Mouse (Mus musculus): ENCODE data around the gene Bad. TPM values are rescaled to one million over a fixed set of nuclear protein-coding genes. Genes with fewer than 3 reads are reported as not detected.

The Bad gene
- polyA plus RNA-seq, 1 experiment from 2014 or later: 79.3 TPM

DNA sequence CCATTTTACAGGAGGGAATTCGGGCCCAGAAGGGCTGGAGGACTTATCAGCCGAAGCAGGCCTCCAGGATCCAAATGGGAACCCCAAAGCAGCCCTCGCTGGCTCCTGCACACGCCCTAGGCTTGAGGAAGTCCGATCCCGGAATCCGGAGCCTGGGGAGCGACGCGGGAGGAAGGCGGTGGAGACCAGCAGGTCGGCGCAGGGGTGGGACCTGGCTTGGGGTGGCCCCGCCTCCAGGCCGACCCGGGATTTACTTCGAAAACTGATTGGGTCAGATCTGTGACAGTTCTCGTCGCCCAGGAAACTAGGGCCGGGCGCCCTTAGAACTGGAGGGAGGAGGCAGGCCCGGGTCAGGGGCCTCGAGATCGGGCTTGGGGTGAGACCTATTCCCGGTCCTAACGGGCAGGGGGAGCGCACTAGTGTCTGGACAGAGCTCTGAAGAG lies 609 bp downstream of the Bad start, which contains the start of gene Gpr137:
Gene Gpr137, minus strand, starts transcription at position 232 of the 443 bp plus-strand sequence.
- H3K27me3 ChIP-seq: peaks cover 4% of the 10 kb centered on the region; the same call in 1 of the 2 replicates
- WGBS: under 1% methylated on average over 27 of the region's 27 CpGs
- peaks cover 10% of the 10 kb centered on the region for H3K36me3 ChIP-seq (ENCODE audit: poor library complexity, severe bottlenecking)

DNA sequence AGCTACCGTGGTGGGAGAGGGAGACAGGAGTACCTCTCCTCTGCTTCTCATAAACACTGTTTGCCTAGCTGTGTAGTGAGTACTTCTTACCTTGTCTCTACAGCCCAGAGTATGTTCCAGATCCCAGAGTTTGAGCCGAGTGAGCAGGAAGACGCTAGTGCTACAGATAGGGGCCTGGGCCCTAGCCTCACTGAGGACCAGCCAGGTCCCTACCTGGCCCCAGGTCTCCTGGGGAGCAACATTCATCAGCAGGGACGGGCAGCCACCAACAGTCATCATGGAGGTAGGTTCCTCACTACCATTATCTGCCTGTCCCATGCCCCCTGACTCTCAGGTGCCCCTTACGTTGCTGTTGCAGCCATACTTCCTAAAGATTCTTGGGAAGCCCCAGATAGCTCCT lies 1.1 kb downstream of the Bad start:
- ATAC-seq: no peak
- Histone ChIP-seq H3K4me3 (peak overlapping the region; percentile 86), H3K9me3 (replicated peaks) (no peaks in the 10 kb centered on the region), H3K4me1 (peaks cover 41% of the 10 kb centered on the region), H3K4me2 (peak overlapping the region; percentile 99), H3K27ac (peak overlapping the region; percentile 90), H3K9ac (peak overlapping the region; percentile 95), H3K27me3 (peaks cover 4% of the 10 kb centered on the region; the same call in 1 of the 2 replicates), H3K36me3 (ENCODE audit: poor library complexity, severe bottlenecking) (peaks cover 10% of the 10 kb centered on the region)
- 25% methylated on average over 5 of the region's 5 CpGs for WGBS

More for the DNA sequence above, 609 bp downstream of the Bad start, which contains the start of gene Gpr137:
- Histone ChIP-seq H3K9me3 (replicated peaks) (no peaks in the 10 kb centered on the region), H3K9ac (peak within 1 kb of the TSS; percentile 95), H3K27ac (peak within 1 kb of the TSS; percentile 90), H3K4me1 (peaks cover 43% of the 10 kb centered on the region), H3K4me3 (peak within 1 kb of the TSS; percentile 86), H3K4me2 (peak within 1 kb of the TSS; percentile 99)
- ATAC-seq: peak; percentile 84

DNA sequence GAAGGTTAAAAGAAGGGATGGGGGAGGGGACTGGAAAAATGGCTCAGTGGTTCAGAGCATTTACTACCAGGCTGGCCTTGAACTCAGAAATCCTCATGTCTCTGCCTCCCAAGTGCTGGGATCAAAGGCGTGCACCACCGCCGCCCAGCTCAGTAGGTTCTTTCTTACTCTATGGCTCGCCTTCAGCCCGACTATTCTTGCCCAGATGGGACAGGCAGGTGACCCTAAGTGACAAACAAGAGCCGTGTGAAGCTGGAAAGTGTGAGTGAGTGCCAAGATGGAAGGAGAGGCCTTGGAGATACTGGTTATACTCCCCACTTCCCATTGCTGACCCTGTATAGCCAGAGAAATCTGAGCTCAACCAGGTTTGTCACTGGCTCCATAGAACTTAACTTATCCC lies 2.0 kb downstream of the Bad start:
- ATAC-seq: no peak
- WGBS: 90% methylated on average over 6 of the region's 6 CpGs
- Histone ChIP-seq H3K4me1 (peaks cover 32% of the 10 kb centered on the region), H3K9me3 (replicated peaks) (no peaks in the 10 kb centered on the region), H3K27me3 (no peaks in the 10 kb centered on the region), H3K27ac (no peak overlapping the region), H3K9ac (no peak overlapping the region), H3K4me2 (no peak overlapping the region), H3K36me3 (ENCODE audit: poor library complexity, severe bottlenecking) (peaks cover 10% of the 10 kb centered on the region), H3K4me3 (no peak overlapping the region)

DNA sequence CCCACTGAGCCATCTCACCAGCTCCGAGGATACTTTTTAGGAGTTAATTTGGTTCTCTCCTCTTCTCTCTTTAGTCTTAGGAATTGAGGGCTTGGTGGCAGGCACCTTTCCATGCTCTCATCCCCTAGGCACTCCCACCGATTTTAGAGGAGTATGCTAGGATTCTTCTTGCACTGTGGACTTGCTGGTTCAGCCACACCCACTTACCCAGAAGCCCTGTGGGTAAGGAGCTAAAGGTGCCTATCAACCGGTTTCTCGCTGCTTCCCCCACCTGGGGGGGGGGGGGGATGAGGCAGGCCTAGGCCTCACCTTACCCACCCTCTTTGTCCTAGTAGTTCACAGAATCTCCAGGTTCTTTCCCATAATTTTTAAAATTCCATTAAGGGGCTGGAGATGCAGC lies 6.1 kb downstream of the Bad start:
- ATAC-seq: no peak
- 54% methylated on average over 4 of the region's 4 CpGs for WGBS
- H3K9me3 ChIP-seq (replicated peaks): no peaks in the 10 kb centered on the region

DNA sequence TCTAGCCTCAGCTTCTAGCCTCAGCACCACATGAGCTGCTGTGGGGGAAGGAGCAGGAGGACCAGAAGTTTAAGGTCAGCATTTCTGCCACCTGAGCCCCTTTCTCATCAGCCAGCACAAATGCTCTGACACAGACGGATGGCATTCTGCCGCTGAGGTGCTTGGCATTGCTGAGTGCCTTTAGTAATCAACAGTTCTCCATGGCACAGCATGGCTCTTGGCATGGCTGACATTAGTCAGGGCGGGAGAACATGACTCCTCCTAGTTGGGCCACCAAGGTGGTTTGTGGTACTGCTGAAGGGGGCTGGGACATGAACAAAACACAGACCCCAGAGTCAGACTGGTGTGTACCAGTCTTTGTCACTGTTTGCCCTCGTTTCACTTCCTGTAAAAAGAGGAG lies 6.5 kb downstream of the Bad start:
- no peak overlapping the region for H3K27ac ChIP-seq
- H3K4me2 ChIP-seq: no peak overlapping the region
- 79% methylated on average over 4 of the region's 4 CpGs for WGBS
- peaks cover 27% of the 10 kb centered on the region for H3K4me1 ChIP-seq
- ATAC-seq: no peak
- no peaks in the 10 kb centered on the region for H3K27me3 ChIP-seq
- no peak overlapping the region for H3K4me3 ChIP-seq
- H3K9me3 ChIP-seq (replicated peaks): no peaks in the 10 kb centered on the region
- H3K36me3 ChIP-seq (ENCODE audit: poor library complexity, severe bottlenecking): peaks cover 15% of the 10 kb centered on the region
- 0 out of 2 replicates have a peak overlapping the region, but pooled peaks have one; percentile 12 for H3K9ac ChIP-seq

More for the DNA sequence above, 6.1 kb downstream of the Bad start:
- Histone ChIP-seq H3K9ac (0 out of 2 replicates have a peak overlapping the region, but pooled peaks have one; percentile 12), H3K27me3 (no peaks in the 10 kb centered on the region), H3K4me1 (peaks cover 27% of the 10 kb centered on the region), H3K36me3 (ENCODE audit: poor library complexity, severe bottlenecking) (peaks cover 15% of the 10 kb centered on the region), H3K4me2 (no peak overlapping the region), H3K4me3 (no peak overlapping the region), H3K27ac (no peak overlapping the region)

DNA sequence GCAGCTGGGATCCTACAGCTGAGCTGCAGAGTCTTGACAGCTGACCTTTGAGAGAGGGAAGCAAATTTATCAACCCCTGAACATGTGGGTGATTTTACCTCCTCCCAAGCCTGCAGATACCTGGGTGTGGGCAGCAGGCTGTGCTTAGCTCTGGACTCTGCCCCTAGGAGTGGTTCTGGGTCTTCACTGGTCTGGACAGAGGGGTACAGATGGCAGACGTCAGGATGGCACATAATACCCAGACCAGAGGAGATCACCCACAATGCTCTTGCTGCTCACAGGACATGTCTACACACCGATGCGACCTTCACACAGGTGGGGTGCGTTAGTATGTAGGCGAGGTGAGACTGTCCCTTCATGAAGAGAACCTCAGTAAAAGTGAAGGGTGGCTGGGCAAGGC lies 7.9 kb downstream of the Bad start:
- Histone ChIP-seq H3K9ac (no peak overlapping the region), H3K36me3 (ENCODE audit: poor library complexity, severe bottlenecking) (peaks cover 15% of the 10 kb centered on the region), H3K27me3 (no peaks in the 10 kb centered on the region), H3K27ac (no peak overlapping the region), H3K4me1 (peaks cover 27% of the 10 kb centered on the region), H3K4me3 (no peak overlapping the region), H3K4me2 (peak overlapping the region; percentile 98; the same call in 1 of the 2 replicates), H3K9me3 (replicated peaks) (no peaks in the 10 kb centered on the region)
- WGBS: 90% methylated on average over 5 of the region's 5 CpGs
- ATAC-seq: no peak

DNA sequence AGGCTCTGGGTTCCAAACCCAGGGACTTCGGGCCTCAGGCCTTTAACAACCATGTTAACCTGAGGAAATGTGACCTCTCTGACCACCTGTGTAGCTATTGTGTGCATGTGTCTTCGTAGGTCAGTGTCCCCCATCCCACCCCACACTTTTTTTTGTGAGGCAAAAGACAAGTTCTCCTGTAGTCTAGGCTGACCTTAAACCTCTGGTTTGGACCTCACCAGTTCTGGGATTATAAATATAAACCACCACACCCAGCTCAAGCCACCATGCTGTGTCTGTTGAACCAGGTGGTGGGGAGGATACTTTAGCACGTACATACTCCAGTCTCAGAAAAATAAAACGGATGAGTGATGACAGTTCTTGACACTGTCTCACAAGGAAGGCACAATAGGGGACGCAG lies 8.3 kb downstream of the Bad start:
- Histone ChIP-seq H3K36me3 (ENCODE audit: poor library complexity, severe bottlenecking) (peaks cover 16% of the 10 kb centered on the region), H3K4me3 (peak overlapping the region; percentile 60), H3K9ac (peak overlapping the region; percentile 84), H3K4me2 (peak overlapping the region; percentile 98), H3K27me3 (no peaks in the 10 kb centered on the region), H3K9me3 (replicated peaks) (no peaks in the 10 kb centered on the region), H3K4me1 (peaks cover 27% of the 10 kb centered on the region), H3K27ac (peak overlapping the region; percentile 97; the same call in 1 of the 2 replicates)
- 54% methylated on average over 5 of the region's 5 CpGs for WGBS
- ATAC-seq: no peak

DNA sequence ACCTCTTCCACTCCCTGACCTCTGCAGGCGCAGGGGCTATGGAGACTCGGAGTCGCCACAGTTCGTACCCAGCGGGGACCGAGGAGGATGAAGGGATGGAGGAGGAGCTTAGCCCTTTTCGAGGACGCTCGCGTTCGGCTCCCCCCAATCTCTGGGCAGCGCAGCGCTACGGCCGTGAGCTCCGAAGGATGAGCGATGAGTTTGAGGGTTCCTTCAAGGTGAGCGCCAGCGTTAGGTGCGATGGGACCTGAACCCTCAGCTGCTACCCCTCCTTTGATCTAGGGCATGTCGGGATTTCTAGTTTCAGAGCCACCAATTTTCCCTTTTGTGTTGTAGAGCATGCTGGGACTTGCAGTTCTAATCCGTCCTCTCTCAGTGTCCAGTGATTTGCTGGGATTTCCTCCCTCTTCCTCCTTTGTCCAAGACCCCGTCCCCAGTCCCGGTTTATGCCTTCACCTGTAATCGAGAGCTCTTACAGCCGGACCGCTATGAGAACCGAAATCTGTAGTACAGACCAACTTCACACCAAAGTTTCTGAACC lies 9.0 kb downstream of the Bad start:
- Histone ChIP-seq H3K36me3 (ENCODE audit: poor library complexity, severe bottlenecking) (peaks cover 16% of the 10 kb centered on the region), H3K4me3 (peak overlapping the region; percentile 60), H3K27me3 (no peaks in the 10 kb centered on the region), H3K9me3 (replicated peaks) (no peaks in the 10 kb centered on the region), H3K27ac (peak overlapping the region; percentile 97), H3K4me1 (peaks cover 27% of the 10 kb centered on the region), H3K9ac (peak overlapping the region; percentile 84), H3K4me2 (peak overlapping the region; percentile 98)
- peak; percentile 61 for ATAC-seq
- 1% methylated on average over 28 of the region's 28 CpGs for WGBS

DNA sequence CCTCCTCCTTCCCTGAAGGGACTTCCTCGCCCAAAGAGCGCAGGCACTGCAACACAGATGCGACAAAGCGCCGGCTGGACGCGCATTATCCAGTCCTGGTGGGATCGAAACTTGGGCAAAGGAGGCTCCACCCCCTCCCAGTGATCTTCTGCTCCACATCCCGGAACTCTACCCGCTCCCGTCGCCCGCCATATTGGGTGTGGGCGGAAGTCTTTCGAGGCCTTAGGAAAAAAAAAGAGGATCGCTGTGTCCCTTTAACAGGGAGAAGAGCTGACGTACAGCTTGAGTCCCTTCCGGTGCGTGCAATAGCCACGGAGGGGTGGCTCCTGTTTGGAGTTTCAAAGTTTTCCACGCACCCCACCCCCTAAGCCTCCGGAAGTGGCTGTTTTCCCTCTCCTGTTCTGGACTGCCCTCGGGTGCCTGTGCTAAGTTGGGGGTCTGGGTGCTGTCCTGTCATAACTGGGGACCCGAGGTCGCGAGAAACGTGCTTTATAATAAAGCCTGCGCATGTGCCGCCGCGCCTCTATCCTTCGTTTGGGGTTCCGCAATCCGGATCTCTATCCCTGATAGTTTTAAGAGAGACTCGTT lies 9.8 kb downstream of the Bad start:
- peak overlapping the region; percentile 97 for H3K27ac ChIP-seq
- peak; percentile 87 for ATAC-seq
- peak overlapping the region; percentile 60 for H3K4me3 ChIP-seq
- WGBS: under 1% methylated on average over 35 of the region's 35 CpGs
- H3K4me1 ChIP-seq: peaks cover 27% of the 10 kb centered on the region
- peak overlapping the region; percentile 84 for H3K9ac ChIP-seq
- H3K9me3 ChIP-seq (replicated peaks): no peaks in the 10 kb centered on the region
- H3K27me3 ChIP-seq: no peaks in the 10 kb centered on the region
- peak overlapping the region; percentile 98 for H3K4me2 ChIP-seq
- H3K36me3 ChIP-seq (ENCODE audit: poor library complexity, severe bottlenecking): peaks cover 17% of the 10 kb centered on the region; the same call in 1 of the 2 replicates

DNA sequence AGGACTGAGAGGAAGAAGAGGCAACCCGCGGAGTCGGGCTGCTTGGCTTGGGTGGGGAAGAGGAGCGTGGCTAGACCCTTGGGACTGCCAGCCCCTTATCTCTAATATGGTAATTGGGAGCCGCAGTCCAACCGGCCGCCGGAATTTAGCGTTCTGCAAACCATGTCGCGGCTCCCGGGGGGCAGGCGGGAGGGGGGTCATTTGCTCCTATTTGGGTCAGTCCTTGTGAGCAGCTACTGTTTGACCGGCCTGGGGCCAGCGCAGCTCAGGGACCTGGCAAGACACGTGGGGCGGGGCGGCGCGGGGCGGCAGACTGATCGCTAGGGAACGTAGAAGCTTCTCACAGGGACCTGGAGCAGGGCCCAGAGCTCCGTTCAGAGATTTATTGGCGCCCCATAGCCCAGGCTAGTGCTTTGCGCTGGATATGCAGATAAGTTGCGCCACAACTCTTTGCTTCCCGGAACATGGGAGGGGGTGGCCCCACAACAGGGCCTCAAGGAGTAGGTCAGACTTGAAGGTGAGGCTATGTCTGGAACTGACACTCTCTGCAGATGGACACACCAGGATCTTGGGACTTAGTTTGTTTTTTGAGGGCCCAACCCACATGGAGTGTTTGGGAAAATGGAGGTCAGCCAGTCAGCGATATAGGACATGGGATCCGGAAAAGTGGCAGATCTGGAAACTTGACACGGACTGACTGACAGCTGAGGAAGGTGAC lies 10.5 kb downstream of the Bad start:
- H3K9ac ChIP-seq: peak overlapping the region; percentile 84
- peaks cover 27% of the 10 kb centered on the region for H3K4me1 ChIP-seq
- H3K4me2 ChIP-seq: peak overlapping the region; percentile 98
- H3K4me3 ChIP-seq: peak overlapping the region; percentile 60
- H3K27me3 ChIP-seq: no peaks in the 10 kb centered on the region
- no peaks in the 10 kb centered on the region for H3K9me3 ChIP-seq (replicated peaks)
- peaks cover 17% of the 10 kb centered on the region; the same call in 1 of the 2 replicates for H3K36me3 ChIP-seq (ENCODE audit: poor library complexity, severe bottlenecking)
- peak; percentile 37 for ATAC-seq
- WGBS: 4% methylated on average over 31 of the region's 31 CpGs
- H3K27ac ChIP-seq: peak overlapping the region; percentile 97

DNA sequence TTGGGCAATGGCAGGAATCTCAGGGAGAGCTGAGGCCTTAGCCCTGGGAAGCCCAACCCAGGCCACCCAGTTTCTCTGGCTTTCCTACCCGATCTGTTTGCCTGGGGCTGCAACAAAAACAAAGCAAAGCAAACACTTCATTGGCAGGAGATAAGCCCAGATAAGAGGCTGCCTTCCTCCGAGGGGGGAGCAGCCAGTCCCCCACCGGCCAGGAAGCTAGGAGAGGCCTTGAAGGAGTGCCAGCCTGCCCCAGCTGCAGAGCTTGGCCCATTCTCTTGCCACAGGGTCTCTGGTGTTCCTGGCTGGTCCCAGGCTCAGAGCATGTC lies 11.0 kb downstream of the Bad start:
- WGBS: 29% methylated on average over 3 of the region's 3 CpGs
- Histone ChIP-seq H3K9me3 (replicated peaks) (no peaks in the 10 kb centered on the region), H3K36me3 (ENCODE audit: poor library complexity, severe bottlenecking) (peaks cover 17% of the 10 kb centered on the region; the same call in 1 of the 2 replicates), H3K27ac (no peak overlapping the region), H3K4me1 (peaks cover 27% of the 10 kb centered on the region), H3K4me2 (peak overlapping the region; percentile 98), H3K27me3 (no peaks in the 10 kb centered on the region), H3K4me3 (peak overlapping the region; percentile 60), H3K9ac (peak overlapping the region; percentile 84)
- ATAC-seq: no peak

DNA sequence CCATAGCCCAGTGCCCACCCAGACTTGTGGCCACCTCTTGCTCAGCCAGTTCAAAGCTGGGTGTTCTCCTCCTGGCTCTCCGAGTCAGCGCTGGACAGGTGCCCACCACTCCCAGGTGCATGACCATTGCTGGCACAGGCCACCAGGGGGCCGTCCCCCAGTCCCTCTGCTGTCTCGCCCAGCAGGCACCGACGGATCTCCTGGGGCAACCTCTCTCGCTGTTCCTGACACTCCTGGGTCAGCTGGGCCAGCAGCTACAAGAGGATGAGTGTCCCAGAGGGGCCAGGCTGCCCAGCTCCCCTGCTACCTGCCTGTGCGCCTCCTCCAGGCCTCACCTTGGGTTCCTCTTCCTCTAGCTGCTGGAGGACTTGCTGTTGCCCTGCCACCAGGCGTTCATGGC lies 12.4 kb downstream of the Bad start:
- H3K4me3 ChIP-seq: no peak overlapping the region
- peaks cover 17% of the 10 kb centered on the region; the same call in 1 of the 2 replicates for H3K36me3 ChIP-seq (ENCODE audit: poor library complexity, severe bottlenecking)
- 52% methylated on average over 9 of the region's 9 CpGs for WGBS
- H3K9ac ChIP-seq: no peak overlapping the region
- H3K4me2 ChIP-seq: no peak overlapping the region
- ATAC-seq: no peak
- no peaks in the 10 kb centered on the region for H3K27me3 ChIP-seq
- H3K27ac ChIP-seq: no peak overlapping the region
- no peaks in the 10 kb centered on the region for H3K9me3 ChIP-seq (replicated peaks)
- H3K4me1 ChIP-seq: peaks cover 27% of the 10 kb centered on the region
